Mouse (Mus musculus): ENCODE measurements around the gene Il18. TPM values are rescaled to one million over a fixed set of nuclear protein-coding genes. Genes with fewer than 3 reads are reported as not detected.
A peak's percentile ranks its signal among the peaks of the same experiment; 100 is the strongest.

The Il18 gene
- 15.7 and 17.1 TPM in 2 replicates for polyA plus RNA-seq (2015; fragmentation: Nextera tagmentation; extraction: Ambion mirVana)

GRCm38 (mm10) chr9:50554241-50555093 is at the start of gene Il18:
Gene Il18, plus strand, starts transcription at chr9:50554827.
- no peaks in the 10 kb centered on the region for H3K27me3 ChIP-seq
- ATAC-seq (ENCODE audit: low read depth), result peak; percentile 96
- no peaks in the 10 kb centered on the region for H3K9me3 ChIP-seq
- H3K36me3 ChIP-seq, result no peaks in the 10 kb centered on the region
- peak within 1 kb of the TSS; percentile 60 for H3K9ac ChIP-seq
- H3K4me2 ChIP-seq, result peak within 1 kb of the TSS; percentile 53
- WGBS, result 18% methylated on average over 12 of the region's 12 CpGs
- H3K4me1 ChIP-seq (replicated peaks), result peaks cover 19% of the 10 kb centered on the region
- peak within 1 kb of the TSS; percentile 87 for H3K27ac ChIP-seq (replicated peaks)
- H3K4me3 ChIP-seq, result peak within 1 kb of the TSS; percentile 32

DNA sequence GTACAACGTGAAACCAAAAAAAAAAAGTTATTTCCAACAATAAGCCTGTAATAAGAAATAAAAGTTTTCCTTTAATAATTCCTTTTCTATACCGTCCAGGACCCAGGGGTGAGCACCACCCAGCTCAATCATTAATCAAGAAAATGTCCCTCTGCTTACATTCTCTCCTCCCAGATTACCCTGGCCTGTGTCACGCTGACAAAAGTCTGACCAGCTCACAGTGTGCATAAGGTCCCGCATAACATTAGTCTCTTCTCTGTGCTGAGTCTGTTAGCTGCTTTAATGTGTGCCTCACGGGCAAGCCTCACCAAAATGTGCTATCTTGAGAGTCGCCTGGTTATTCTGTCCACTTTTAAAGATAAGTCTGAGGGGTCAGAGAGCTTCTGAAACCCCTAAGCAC is 49.2 kb upstream of the Il18 start:
- no peak for ATAC-seq (ENCODE audit: low read depth)
- WGBS, result 42% methylated on average over 6 of the region's 6 CpGs

GRCm38 (mm10) chr9:50507570-50507969 is 47.1 kb upstream of the Il18 start:
- no peaks in the 10 kb centered on the region for H3K36me3 ChIP-seq
- WGBS, result 84% methylated on average over 7 of the region's 7 CpGs
- H3K4me3 ChIP-seq, result no peak overlapping the region
- no peaks in the 10 kb centered on the region for H3K9me3 ChIP-seq
- H3K4me2 ChIP-seq, result no peak overlapping the region
- H3K4me1 ChIP-seq (replicated peaks), result no peaks in the 10 kb centered on the region
- H3K27ac ChIP-seq (replicated peaks), result no peak overlapping the region
- no peak for ATAC-seq (ENCODE audit: low read depth)
- H3K27me3 ChIP-seq, result no peaks in the 10 kb centered on the region
- no peak overlapping the region for H3K9ac ChIP-seq

More for the DNA sequence above, 49.2 kb upstream of the Il18 start:
- Histone ChIP-seq H3K4me2 (no peak overlapping the region), H3K36me3 (no peaks in the 10 kb centered on the region), H3K27me3 (no peaks in the 10 kb centered on the region), H3K9me3 (no peaks in the 10 kb centered on the region), H3K9ac (no peak overlapping the region), H3K27ac (replicated peaks) (no peak overlapping the region), H3K4me1 (replicated peaks) (0 out of 2 replicates have a peak, but pooled peaks cover 4% of the 10 kb centered on the region), H3K4me3 (no peak overlapping the region)

GRCm38 (mm10) chr9:50515462-50515861 is 39.2 kb upstream of the Il18 start:
- H3K4me1 ChIP-seq (replicated peaks), result no peaks in the 10 kb centered on the region
- no peak overlapping the region for H3K9ac ChIP-seq
- no peak for ATAC-seq (ENCODE audit: low read depth)
- no peak overlapping the region for H3K4me3 ChIP-seq
- WGBS, result 88% methylated on average over 5 of the region's 5 CpGs
- no peak overlapping the region for H3K4me2 ChIP-seq
- no peak overlapping the region for H3K27ac ChIP-seq (replicated peaks)
- H3K27me3 ChIP-seq, result no peaks in the 10 kb centered on the region
- H3K36me3 ChIP-seq, result no peaks in the 10 kb centered on the region
- H3K9me3 ChIP-seq, result no peaks in the 10 kb centered on the region

DNA sequence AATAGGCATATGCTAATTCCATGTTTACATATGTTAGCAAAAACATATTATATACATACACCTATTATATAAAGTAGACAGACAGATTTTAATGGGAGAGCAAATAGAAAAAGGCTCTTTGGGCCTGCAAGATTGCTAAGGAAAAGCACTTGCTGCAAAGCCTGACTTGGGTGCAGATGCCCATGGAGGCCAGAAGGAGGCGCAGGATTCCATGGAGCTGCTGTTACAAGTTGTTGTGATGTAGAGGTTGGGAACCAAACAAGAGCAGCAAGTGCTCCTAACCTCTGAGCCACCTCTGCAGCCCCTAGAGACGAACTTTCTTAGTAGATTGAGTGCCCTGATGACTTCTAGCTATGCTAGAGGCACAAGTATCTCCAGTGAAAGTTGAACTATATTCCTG is 35.8 kb upstream of the Il18 start:
- no peak for ATAC-seq (ENCODE audit: low read depth)
- WGBS, result 9% methylated on average over 2 of the region's 2 CpGs
- no peaks in the 10 kb centered on the region for H3K4me1 ChIP-seq (replicated peaks)
- H3K36me3 ChIP-seq, result 0 out of 2 replicates have a peak, but pooled peaks cover 4% of the 10 kb centered on the region
- H3K4me2 ChIP-seq, result no peak overlapping the region
- H3K9ac ChIP-seq, result no peak overlapping the region
- no peak overlapping the region for H3K4me3 ChIP-seq
- H3K27me3 ChIP-seq, result no peaks in the 10 kb centered on the region
- H3K27ac ChIP-seq (replicated peaks), result no peak overlapping the region
- no peaks in the 10 kb centered on the region for H3K9me3 ChIP-seq

GRCm38 (mm10) chr9:50520748-50521147 is 33.9 kb upstream of the Il18 start:
- H3K27ac ChIP-seq (replicated peaks), result no peak overlapping the region
- peaks cover 13% of the 10 kb centered on the region; the same call in 1 of the 2 replicates for H3K36me3 ChIP-seq
- no peak overlapping the region for H3K4me3 ChIP-seq
- no peaks in the 10 kb centered on the region for H3K27me3 ChIP-seq
- no peaks in the 10 kb centered on the region for H3K9me3 ChIP-seq
- H3K4me2 ChIP-seq, result no peak overlapping the region
- no peak overlapping the region for H3K9ac ChIP-seq
- H3K4me1 ChIP-seq (replicated peaks), result no peaks in the 10 kb centered on the region
- 91% methylated on average over 6 of the region's 6 CpGs for WGBS
- ATAC-seq (ENCODE audit: low read depth), result no peak

DNA sequence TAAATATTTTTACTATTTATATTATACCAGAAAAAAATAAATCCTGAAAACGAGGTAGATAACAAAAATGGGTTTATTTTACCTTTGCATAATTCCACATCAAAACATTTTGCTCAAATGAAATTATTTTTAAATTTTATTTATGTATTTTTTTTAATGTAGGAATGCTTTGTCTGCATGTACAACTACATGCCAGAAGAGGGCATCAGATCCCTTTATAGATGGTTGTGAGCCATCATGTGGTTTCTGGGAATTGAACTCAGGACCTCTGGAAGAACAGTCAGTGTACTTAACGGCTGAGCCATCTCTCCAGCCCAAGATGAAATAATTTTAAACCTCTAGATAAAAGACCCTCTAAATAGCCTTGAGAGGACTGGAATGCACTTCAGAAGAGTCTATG is 33.1 kb upstream of the Il18 start:
- Histone ChIP-seq H3K4me3 (no peak overlapping the region), H3K27me3 (no peaks in the 10 kb centered on the region), H3K9ac (no peak overlapping the region), H3K4me2 (no peak overlapping the region), H3K9me3 (no peaks in the 10 kb centered on the region), H3K36me3 (peaks cover 13% of the 10 kb centered on the region; the same call in 1 of the 2 replicates), H3K4me1 (replicated peaks) (0 out of 2 replicates have a peak, but pooled peaks cover under 1% of the 10 kb centered on the region), H3K27ac (replicated peaks) (no peak overlapping the region)
- ATAC-seq (ENCODE audit: low read depth), result no peak
- WGBS, result 57% methylated on average over 2 of the region's 2 CpGs

DNA sequence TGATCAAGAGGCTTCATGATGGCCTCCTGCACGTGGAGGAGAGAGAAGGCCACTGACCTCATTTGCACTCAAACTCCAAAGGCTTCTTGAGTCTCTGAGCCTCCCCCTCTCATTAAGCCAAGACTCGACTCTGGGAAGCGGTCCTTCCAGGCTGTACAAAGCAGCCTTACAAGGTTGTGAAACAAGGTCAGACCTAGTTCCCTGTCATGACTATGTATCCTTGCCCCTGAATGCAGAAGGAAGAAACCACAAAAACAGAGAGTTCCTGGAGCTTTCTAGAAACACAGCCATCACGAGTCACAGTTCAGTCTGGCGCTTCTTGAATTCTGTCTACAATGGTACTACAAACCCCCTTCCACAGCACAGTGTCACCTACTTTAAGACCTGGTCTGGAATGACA is 32.1 kb upstream of the Il18 start:
- ATAC-seq (ENCODE audit: low read depth), result no peak
- Histone ChIP-seq H3K4me3 (no peak overlapping the region), H3K9me3 (no peaks in the 10 kb centered on the region), H3K4me2 (no peak overlapping the region), H3K4me1 (replicated peaks) (peaks cover 11% of the 10 kb centered on the region), H3K36me3 (peaks cover 13% of the 10 kb centered on the region; the same call in 1 of the 2 replicates), H3K27ac (replicated peaks) (no peak overlapping the region), H3K9ac (no peak overlapping the region), H3K27me3 (no peaks in the 10 kb centered on the region)
- WGBS, result 84% methylated on average over 5 of the region's 5 CpGs

- ATAC-seq (ENCODE audit: low read depth), result no peak
Measured at GRCm38 (mm10) chr9:50524936-50525335, 29.7 kb upstream of the Il18 start.

GRCm38 (mm10) chr9:50525585-50525984 is 29.0 kb upstream of the Il18 start:
- H3K9ac ChIP-seq, result no peak overlapping the region
- no peak for ATAC-seq (ENCODE audit: low read depth)
- no peak overlapping the region for H3K4me2 ChIP-seq
- H3K4me1 ChIP-seq (replicated peaks), result peaks cover 17% of the 10 kb centered on the region
- no peaks in the 10 kb centered on the region for H3K9me3 ChIP-seq
- WGBS, result 74% methylated on average over 5 of the region's 5 CpGs
- H3K36me3 ChIP-seq, result peaks cover 13% of the 10 kb centered on the region; the same call in 1 of the 2 replicates
- H3K27ac ChIP-seq (replicated peaks), result no peak overlapping the region
- no peak overlapping the region for H3K4me3 ChIP-seq
- H3K27me3 ChIP-seq, result no peaks in the 10 kb centered on the region

More at GRCm38 (mm10) chr9:50524936-50525335, 29.7 kb upstream of the Il18 start:
- Histone ChIP-seq H3K27ac (replicated peaks) (no peak overlapping the region), H3K27me3 (no peaks in the 10 kb centered on the region), H3K4me2 (no peak overlapping the region), H3K9ac (no peak overlapping the region), H3K9me3 (no peaks in the 10 kb centered on the region), H3K4me1 (replicated peaks) (peaks cover 17% of the 10 kb centered on the region), H3K4me3 (no peak overlapping the region), H3K36me3 (peaks cover 13% of the 10 kb centered on the region; the same call in 1 of the 2 replicates)
- WGBS, result 90% methylated on average over 5 of the region's 5 CpGs

DNA sequence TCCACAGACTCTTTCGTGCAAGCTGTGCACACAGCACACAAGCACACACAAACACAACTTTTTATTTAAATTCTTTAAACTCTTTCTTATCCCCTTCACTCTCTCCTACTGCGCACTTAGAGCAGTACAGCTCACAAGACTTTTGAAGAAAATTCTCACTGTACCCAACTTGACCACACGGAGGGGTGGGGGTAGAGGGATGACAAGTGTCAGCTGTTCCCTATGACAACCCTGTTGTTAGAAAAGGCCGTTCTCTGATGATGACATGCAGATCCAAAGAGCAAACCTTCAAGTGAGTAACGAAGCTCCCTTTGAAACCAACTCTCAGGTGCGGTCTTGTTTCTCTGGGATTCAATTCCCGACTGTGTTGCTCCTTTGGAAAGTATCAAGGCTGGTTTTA is 26.8 kb upstream of the Il18 start:
- no peaks in the 10 kb centered on the region for H3K9me3 ChIP-seq
- ATAC-seq (ENCODE audit: low read depth), result peak; percentile 24
- H3K36me3 ChIP-seq, result peaks cover 9% of the 10 kb centered on the region; the same call in 1 of the 2 replicates
- no peak overlapping the region for H3K27ac ChIP-seq (replicated peaks)
- H3K4me1 ChIP-seq (replicated peaks), result peaks cover 17% of the 10 kb centered on the region
- peak overlapping the region; percentile 75 for H3K9ac ChIP-seq
- H3K27me3 ChIP-seq, result no peaks in the 10 kb centered on the region
- 47% methylated on average over 7 of the region's 7 CpGs for WGBS
- H3K4me3 ChIP-seq, result peak overlapping the region; percentile 62
- peak overlapping the region; percentile 68 for H3K4me2 ChIP-seq

DNA sequence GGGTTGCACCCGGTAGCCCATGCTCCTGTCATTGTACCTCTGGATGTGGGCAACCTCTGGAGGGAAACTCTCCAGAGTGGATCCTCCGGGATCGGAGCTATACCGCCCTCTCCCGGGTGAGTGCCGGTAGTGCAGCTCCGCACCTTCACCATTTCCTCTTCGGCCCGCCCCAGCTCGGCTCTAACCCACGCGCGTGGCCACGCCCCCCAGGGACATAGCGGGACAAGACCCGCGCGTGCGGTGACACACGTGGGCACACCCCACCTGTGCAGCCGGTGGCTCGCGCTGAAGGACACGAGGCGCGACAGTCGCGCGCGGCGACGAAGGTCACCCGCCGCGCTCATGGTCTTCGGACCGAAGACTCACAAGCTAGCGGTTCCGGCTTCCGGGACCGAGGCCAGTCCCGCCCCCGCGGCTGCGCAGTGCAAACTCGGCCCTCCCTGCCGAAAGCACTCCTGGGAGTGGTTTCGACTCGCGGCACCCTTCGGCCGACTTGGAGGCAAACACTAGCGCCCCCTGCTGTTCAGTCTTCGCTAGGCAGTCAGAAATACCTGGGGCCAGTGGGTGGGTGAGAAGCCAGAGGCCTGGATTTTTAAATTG is 26.2 kb upstream of the Il18 start, which contains the start of gene Pts:
Gene Pts (minus strand): TSS at position 432 of the 600 bp plus-strand sequence.
- H3K9ac ChIP-seq, result peak within 1 kb of the TSS; percentile 75
- under 1% methylated on average over 54 of the region's 54 CpGs for WGBS
- H3K27me3 ChIP-seq, result no peaks in the 10 kb centered on the region
- H3K4me2 ChIP-seq, result peak within 1 kb of the TSS; percentile 68
- peak within 1 kb of the TSS; percentile 80 for H3K27ac ChIP-seq (replicated peaks)
- peak within 1 kb of the TSS; percentile 62 for H3K4me3 ChIP-seq
- H3K9me3 ChIP-seq, result no peaks in the 10 kb centered on the region
- ATAC-seq (ENCODE audit: low read depth), result peak; percentile 99
- peaks cover 9% of the 10 kb centered on the region; the same call in 1 of the 2 replicates for H3K36me3 ChIP-seq
- H3K4me1 ChIP-seq (replicated peaks), result peaks cover 17% of the 10 kb centered on the region
